Mouse (Mus musculus): ENCODE results near the gene Mical2.

Mical2 gene

DNA sequence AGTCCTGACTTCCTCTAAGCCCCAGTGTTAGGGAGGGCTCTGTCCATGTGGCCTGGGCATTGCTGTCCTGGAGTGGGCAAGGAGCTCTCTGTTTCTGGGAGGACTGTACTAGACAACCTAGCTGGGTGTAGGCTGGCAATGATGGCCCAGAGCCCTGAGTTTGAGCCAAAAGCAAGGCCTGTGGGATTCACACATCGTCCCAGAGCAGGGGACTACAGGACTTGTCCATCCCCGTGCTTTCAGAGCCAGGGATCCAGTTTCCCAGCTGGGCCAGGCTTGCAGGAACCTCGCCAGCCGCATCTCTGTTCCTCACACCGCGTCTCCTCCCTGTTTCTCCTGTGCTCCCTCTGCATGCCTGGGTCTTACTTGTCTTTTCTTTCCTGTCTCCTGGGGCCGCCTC, 107.7 kb downstream of the Mical2 start:
- no peaks in the 10 kb centered on the region; the same call in 1 of the 2 replicates for H3K9me3 ChIP-seq (ENCODE audit: low read length)
- TF ChIP-seq CTCF (conservative IDR thresholded peaks at IDR 0.05; ENCODE audit: low read length): no peak
- no peak for TF ChIP-seq NANOG (IDR thresholded peaks at IDR 0.05; ENCODE audit: borderline replicate concordance, low read length)
- no peak for TF ChIP-seq POU5F1 (IDR thresholded peaks at IDR 0.05; ENCODE audit: borderline replicate concordance, low read length)
- H3K36me3 ChIP-seq (ENCODE audit: insufficient read depth, low read length): no peaks in the 10 kb centered on the region
- H3K4me3 ChIP-seq (replicated peaks; ENCODE audit: low read length): no peak overlapping the region
- peaks cover 18% of the 10 kb centered on the region for H3K27me3 ChIP-seq (ENCODE audit: insufficient read depth, low read length)
- H3K4me1 ChIP-seq (replicated peaks; ENCODE audit: low read depth, low read length): no peaks in the 10 kb centered on the region

DNA sequence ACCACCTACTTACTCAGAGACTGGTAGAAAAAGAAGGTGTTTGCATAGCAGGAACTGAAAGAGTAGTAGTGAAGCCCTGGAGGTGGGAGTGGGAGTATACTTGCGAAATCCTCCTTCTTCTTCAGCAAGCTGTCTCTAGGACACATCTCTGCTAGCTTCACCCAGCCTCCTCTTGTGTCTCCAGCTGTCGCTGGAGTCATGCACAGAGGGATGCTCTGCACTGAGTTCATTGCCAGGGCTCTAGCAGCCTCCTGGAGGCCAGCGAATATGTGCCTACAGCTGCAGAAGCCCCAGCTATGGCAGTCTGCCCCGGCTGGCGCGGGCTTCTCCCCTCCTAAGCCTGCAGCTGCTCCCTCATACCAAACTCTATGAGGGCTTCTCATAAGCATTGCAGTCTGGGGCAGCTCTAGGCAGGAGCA, 110.6 kb downstream of the Mical2 start:
- TF ChIP-seq CTCF (conservative IDR thresholded peaks at IDR 0.05; ENCODE audit: low read length): no peak
- TF ChIP-seq POU5F1 (IDR thresholded peaks at IDR 0.05; ENCODE audit: borderline replicate concordance, low read length): no peak
- TF ChIP-seq NANOG (IDR thresholded peaks at IDR 0.05; ENCODE audit: borderline replicate concordance, low read length): no peak
- Histone ChIP-seq H3K36me3 (ENCODE audit: insufficient read depth, low read length) (no peaks in the 10 kb centered on the region), H3K4me1 (replicated peaks; ENCODE audit: low read depth, low read length) (no peaks in the 10 kb centered on the region), H3K27me3 (ENCODE audit: insufficient read depth, low read length) (peaks cover 23% of the 10 kb centered on the region), H3K4me3 (replicated peaks; ENCODE audit: low read length) (no peak overlapping the region), H3K9me3 (ENCODE audit: low read length) (no peaks in the 10 kb centered on the region; the same call in 1 of the 2 replicates)

DNA sequence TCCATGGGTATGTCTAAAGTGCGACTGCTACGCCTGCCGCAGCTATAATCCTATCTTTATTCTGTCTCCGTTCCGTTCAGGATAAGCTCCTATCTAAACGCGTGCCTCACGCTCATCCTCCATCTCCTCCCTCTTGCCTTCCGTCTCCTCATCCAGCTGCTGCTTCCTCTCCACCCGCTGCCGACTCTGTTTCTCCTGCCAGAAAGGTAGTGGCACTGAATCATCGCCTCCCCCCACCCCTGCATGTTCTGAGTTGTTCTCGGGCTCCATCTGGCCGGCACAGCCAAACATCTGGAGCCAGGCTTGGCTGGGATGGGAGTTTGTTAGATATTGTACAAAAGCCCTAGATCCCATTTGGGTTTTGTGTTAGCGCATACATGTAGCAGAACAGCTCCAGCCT, 111.1 kb downstream of the Mical2 start:
- no peak overlapping the region for H3K4me3 ChIP-seq (replicated peaks; ENCODE audit: low read length)
- no peaks in the 10 kb centered on the region for H3K36me3 ChIP-seq (ENCODE audit: insufficient read depth, low read length)
- H3K4me1 ChIP-seq (replicated peaks; ENCODE audit: low read depth, low read length): no peaks in the 10 kb centered on the region
- H3K9me3 ChIP-seq (ENCODE audit: low read length): no peaks in the 10 kb centered on the region; the same call in 1 of the 2 replicates
- TF ChIP-seq NANOG (IDR thresholded peaks at IDR 0.05; ENCODE audit: borderline replicate concordance, low read length) (no peak), POU5F1 (IDR thresholded peaks at IDR 0.05; ENCODE audit: borderline replicate concordance, low read length) (no peak), CTCF (conservative IDR thresholded peaks at IDR 0.05; ENCODE audit: low read length) (no peak)
- H3K27me3 ChIP-seq (ENCODE audit: insufficient read depth, low read length): peaks cover 21% of the 10 kb centered on the region

DNA sequence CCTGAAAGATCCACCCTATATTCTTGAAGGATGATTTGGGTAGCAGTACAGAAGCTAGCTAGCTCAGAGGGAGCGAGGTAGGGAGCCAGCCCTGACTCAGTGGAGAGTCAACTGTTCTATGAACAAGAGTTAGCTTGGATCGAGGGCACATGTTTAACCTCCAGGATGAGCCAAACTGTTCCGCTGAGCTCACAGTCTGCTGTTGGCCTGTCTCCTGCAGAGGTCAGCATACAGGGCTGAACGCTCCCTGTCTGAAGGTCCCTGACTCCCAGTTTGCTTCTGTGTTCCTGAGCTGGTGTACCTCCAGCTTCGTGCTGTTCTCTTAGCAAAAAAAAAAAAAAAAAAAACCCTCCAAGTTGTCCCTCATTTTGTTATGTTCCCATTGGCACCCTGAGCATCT, 112.1 kb downstream of the Mical2 start:
- Histone ChIP-seq H3K4me1 (replicated peaks; ENCODE audit: low read depth, low read length) (no peaks in the 10 kb centered on the region), H3K27me3 (ENCODE audit: insufficient read depth, low read length) (peaks cover 20% of the 10 kb centered on the region), H3K9me3 (ENCODE audit: low read length) (no peaks in the 10 kb centered on the region; the same call in 1 of the 2 replicates), H3K36me3 (ENCODE audit: insufficient read depth, low read length) (no peaks in the 10 kb centered on the region), H3K4me3 (replicated peaks; ENCODE audit: low read length) (no peak overlapping the region)
- TF ChIP-seq NANOG (IDR thresholded peaks at IDR 0.05; ENCODE audit: borderline replicate concordance, low read length): no peak
- TF ChIP-seq POU5F1 (IDR thresholded peaks at IDR 0.05; ENCODE audit: borderline replicate concordance, low read length): no peak
- TF ChIP-seq CTCF (conservative IDR thresholded peaks at IDR 0.05; ENCODE audit: low read length): no peak

DNA sequence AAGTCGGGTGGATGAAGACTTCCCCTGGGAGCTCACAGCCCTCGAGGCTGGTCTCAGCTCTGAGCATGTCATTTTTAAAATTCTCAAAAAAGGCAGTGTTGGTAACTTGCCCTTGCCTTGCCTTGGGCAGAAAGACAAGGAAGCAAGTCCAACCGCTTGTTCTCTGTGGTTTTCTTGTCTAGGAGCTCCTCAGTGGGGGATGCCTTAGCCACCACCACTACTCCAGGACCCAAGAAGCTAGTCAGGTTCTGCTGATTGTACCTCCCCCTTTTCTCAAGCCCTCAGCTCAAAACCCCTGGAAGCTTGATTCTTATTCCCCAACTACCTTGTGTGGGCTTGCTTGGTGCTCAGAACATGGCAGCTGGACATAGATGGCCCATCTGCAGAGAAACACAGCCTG, 115.4 kb downstream of the Mical2 start:
- TF ChIP-seq NANOG (IDR thresholded peaks at IDR 0.05; ENCODE audit: borderline replicate concordance, low read length) (no peak), CTCF (conservative IDR thresholded peaks at IDR 0.05; ENCODE audit: low read length) (no peak), POU5F1 (IDR thresholded peaks at IDR 0.05; ENCODE audit: borderline replicate concordance, low read length) (no peak)
- H3K27me3 ChIP-seq (ENCODE audit: insufficient read depth, low read length): peaks cover 13% of the 10 kb centered on the region
- H3K4me3 ChIP-seq (replicated peaks; ENCODE audit: low read length): no peak overlapping the region
- H3K4me1 ChIP-seq (replicated peaks; ENCODE audit: low read depth, low read length): no peaks in the 10 kb centered on the region
- no peaks in the 10 kb centered on the region for H3K36me3 ChIP-seq (ENCODE audit: insufficient read depth, low read length)
- no peaks in the 10 kb centered on the region; the same call in 1 of the 2 replicates for H3K9me3 ChIP-seq (ENCODE audit: low read length)

DNA sequence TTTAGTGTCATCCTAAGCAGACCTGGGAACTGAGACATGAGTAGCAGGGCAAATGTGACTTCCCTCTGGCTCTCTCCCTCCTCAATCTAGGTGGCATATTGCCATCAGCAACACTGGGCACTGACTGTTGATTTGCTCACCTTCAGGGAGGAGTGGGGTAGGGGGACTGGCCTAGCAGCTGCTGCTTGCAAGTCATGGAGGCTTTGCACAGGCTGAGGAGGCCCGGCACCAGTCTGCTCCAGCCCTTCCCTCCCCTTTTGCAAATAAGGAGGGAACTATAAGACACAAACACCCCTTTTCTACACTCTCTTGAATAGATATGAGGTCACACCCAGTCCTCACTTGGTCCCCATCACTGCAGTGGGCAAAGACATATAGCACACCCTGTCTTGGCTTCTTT, 120.0 kb downstream of the Mical2 start:
- no peak for TF ChIP-seq POU5F1 (IDR thresholded peaks at IDR 0.05; ENCODE audit: borderline replicate concordance, low read length)
- TF ChIP-seq NANOG (IDR thresholded peaks at IDR 0.05; ENCODE audit: borderline replicate concordance, low read length): no peak
- TF ChIP-seq CTCF (conservative IDR thresholded peaks at IDR 0.05; ENCODE audit: low read length): no peak
- Histone ChIP-seq H3K27me3 (ENCODE audit: insufficient read depth, low read length) (peaks cover 7% of the 10 kb centered on the region), H3K4me3 (replicated peaks; ENCODE audit: low read length) (no peak overlapping the region), H3K36me3 (ENCODE audit: insufficient read depth, low read length) (no peaks in the 10 kb centered on the region), H3K9me3 (ENCODE audit: low read length) (peaks cover 9% of the 10 kb centered on the region), H3K4me1 (replicated peaks; ENCODE audit: low read depth, low read length) (no peaks in the 10 kb centered on the region)

DNA sequence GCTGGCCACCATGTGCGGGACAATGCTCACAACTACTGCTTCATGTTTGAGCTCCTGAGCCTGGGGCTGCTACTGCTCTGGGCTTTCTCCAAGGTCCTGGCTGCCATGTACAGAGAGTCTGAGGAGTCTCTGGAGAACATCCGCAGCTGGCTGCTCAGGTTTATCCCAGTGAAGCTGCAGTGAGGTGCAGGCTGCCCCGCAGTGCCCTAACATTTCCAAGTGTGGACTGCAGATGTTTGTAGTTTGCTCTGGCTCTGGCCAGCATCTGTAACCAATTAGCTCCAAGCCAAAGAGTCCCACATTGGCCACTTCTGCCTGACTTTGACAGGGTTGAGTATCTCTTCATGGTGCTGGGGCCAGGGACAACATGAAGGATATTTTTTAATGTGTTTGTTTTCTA, 125.9 kb downstream of the Mical2 start:
- Histone ChIP-seq H3K4me3 (replicated peaks; ENCODE audit: low read length) (no peak overlapping the region), H3K36me3 (ENCODE audit: insufficient read depth, low read length) (no peaks in the 10 kb centered on the region), H3K4me1 (replicated peaks; ENCODE audit: low read depth, low read length) (peaks cover 11% of the 10 kb centered on the region), H3K27me3 (ENCODE audit: insufficient read depth, low read length) (0 out of 2 replicates have a peak, but pooled peaks cover 2% of the 10 kb centered on the region), H3K9me3 (ENCODE audit: low read length) (peaks cover 9% of the 10 kb centered on the region)
- no peak for TF ChIP-seq CTCF (conservative IDR thresholded peaks at IDR 0.05; ENCODE audit: low read length)

DNA sequence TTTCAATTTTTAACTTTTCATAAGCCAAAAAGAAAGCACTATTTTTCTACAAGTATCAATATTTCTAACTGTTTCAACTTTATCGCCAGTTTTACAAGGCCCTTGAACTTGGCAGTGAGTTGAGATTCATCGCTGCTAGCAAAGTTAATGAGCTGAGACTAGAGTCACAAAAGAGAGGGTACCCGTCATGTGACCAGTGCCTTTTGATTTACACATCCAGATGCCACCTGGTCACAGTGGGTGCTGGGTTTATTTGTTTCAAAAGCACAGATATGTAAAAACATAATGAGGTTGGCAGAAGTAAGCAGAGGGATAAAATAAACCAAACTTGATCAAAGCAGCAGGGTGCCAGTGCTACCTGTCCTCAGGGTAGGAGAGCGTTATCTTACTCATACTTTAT, 126.3 kb downstream of the Mical2 start:
- 0 out of 2 replicates have a peak, but pooled peaks cover 2% of the 10 kb centered on the region for H3K27me3 ChIP-seq (ENCODE audit: insufficient read depth, low read length)
- TF ChIP-seq POU5F1 (IDR thresholded peaks at IDR 0.05; ENCODE audit: borderline replicate concordance, low read length) (no peak), NANOG (IDR thresholded peaks at IDR 0.05; ENCODE audit: borderline replicate concordance, low read length) (no peak)
- H3K4me3 ChIP-seq (replicated peaks; ENCODE audit: low read length): no peak overlapping the region
- H3K9me3 ChIP-seq (ENCODE audit: low read length): peaks cover 11% of the 10 kb centered on the region
- H3K4me1 ChIP-seq (replicated peaks; ENCODE audit: low read depth, low read length): peaks cover 11% of the 10 kb centered on the region
- no peaks in the 10 kb centered on the region for H3K36me3 ChIP-seq (ENCODE audit: insufficient read depth, low read length)

DNA sequence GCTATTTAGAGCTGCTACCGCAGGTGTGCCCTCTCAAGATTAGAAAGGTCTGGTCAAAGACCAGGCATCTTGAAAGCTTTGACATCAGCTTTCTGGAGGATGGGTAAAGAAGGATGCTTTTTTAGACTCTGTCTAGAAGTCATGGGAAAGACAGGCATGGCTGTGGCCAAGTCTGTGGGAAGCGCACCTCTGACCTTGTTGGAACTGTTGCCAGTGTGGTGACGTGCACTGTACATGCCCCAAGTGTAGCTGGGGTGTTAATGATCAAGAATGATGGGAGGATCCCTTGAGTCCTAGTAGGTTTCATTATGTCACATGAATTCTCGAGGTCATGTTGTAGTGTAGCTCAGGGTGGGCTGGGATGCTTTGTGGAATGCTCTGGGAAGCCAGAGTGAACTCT, 127.4 kb downstream of the Mical2 start:
- no peaks in the 10 kb centered on the region for H3K36me3 ChIP-seq (ENCODE audit: insufficient read depth, low read length)
- H3K4me3 ChIP-seq (replicated peaks; ENCODE audit: low read length): no peak overlapping the region
- H3K4me1 ChIP-seq (replicated peaks; ENCODE audit: low read depth, low read length): peaks cover 11% of the 10 kb centered on the region
- peaks cover 21% of the 10 kb centered on the region for H3K9me3 ChIP-seq (ENCODE audit: low read length)
- TF ChIP-seq POU5F1 (IDR thresholded peaks at IDR 0.05; ENCODE audit: borderline replicate concordance, low read length) (no peak), NANOG (IDR thresholded peaks at IDR 0.05; ENCODE audit: borderline replicate concordance, low read length) (no peak), CTCF (conservative IDR thresholded peaks at IDR 0.05; ENCODE audit: low read length) (no peak)
- H3K27me3 ChIP-seq (ENCODE audit: insufficient read depth, low read length): 0 out of 2 replicates have a peak, but pooled peaks cover 2% of the 10 kb centered on the region

All from E14TG2a.4 (cell line).